Mouse (Mus musculus) embryonic stem cell, embryonic (primary cell): ENCODE data around the gene Kif19a.

ENCODE experiments used
- CTCF ChIA-PET, 4 experiments: fragments of 300-600 bp in 2 of 4; fragments of 350-600 bp in 2 of 4; sonication (Branson Sonifier 250); formaldehyde crosslinking; loops; one replicate each; lab custom pipeline; 2022; ENCODE audit warnings: inconsistent platforms in 2 of 4; lab: Charles Lee
- POLR2A ChIA-PET, 4 experiments: fragments of 300-600 bp in 2 of 4; fragments of 350-600 bp in 2 of 4; sonication (Branson Sonifier 250); formaldehyde crosslinking; loops; one replicate each; lab custom pipeline; 2022; ENCODE audit warnings: antibody characterized with exemption in 4 of 4, inconsistent platforms in 1 of 4; lab: Charles Lee

Kif19a gene

GRCm38 (mm10) chr11:114740598-114740997, 24.6 kb upstream of the Kif19a start:
- ChIA-PET POLR2A (interaction anchor here in 1 of 4 experiments (0.6 to 4.8 kb wide), 2 partner anchors 12 to 577 kb away, joined by 4 to 19 read pairs; partner anchors contain the start of gene Dnaic2), CTCF (interaction anchor here in 3 of 4 experiments (0.6 to 1.4 kb wide), 5 partner anchors 10 to 484 kb away, joined by 3 to 5 read pairs (median 3); no protein-coding TSS in a partner anchor)

DNA sequence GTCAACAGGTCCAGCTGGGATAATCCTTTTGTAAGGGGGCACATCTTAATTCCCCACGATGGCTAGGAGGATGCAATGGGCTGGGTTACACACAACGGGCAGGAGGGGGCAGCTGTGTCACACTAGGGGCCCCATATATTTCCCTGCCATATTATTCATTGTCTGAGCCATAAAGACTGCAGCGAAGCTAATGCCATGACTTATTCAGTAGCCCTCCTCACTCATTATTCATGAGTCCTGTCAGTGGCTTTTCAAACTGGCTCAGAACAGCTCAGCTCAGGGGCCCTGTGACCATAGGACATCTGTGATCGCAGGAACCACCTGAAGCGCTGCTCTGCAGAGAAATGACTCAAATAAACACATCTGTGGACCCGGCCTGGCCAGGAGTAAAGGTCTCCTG, 23.7 kb upstream of the Kif19a start:
- ChIA-PET CTCF (interaction anchor here in 3 of 4 experiments (0.7 to 1.5 kb wide), 6 partner anchors 11 to 171 kb away, joined by 3 to 7 read pairs (median 3); no protein-coding TSS in a partner anchor), POLR2A (no interaction called here)

GRCm38 (mm10) chr11:114745134-114745533, 20.1 kb upstream of the Kif19a start:
- POLR2A ChIA-PET = interaction anchor here (0.6 to 2.3 kb wide), 19 partner anchors 16 to 603 kb away, joined by 3 to 13 read pairs (median 3); partner anchors contain the start of gene Rpl38 (in 1 of the 4)
- CTCF ChIA-PET = interaction anchor here (0.5 to 4.2 kb wide), 80 partner anchors 8 to 1258 kb away, joined by 3 to 52 read pairs (median 4); partner anchors contain the start of genes Btbd17 (in 2 of the 4), Dnaic2 (in 1 of the 4) and Kif19a (in 1 of the 4)

DNA sequence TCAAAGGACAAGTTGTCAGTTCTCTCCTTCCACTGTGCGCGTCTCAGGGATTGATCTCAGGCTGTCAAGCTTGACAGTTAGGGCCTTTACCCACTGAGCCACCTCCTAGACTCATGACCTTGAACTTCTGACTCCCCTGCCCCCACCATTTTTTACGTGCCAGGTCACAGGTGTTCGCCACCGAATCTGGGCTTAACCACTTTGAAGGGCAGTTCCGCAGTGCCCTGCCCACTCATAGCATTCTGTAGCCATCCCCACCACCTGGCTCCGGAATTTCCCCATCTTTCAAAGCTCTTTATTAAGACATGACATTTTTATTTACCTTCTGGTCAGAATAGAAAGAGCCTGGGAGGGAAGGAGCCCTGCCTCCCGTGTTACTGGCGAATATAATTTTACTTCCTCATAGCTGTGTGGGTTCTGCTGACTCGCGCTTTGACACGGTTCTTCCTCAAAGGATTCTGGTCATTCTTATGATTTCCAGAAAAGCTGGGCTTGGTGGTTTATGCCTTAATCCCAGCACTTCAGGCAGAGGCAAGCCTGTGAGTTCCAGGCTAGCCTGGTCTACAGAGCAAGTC, 17.5 kb upstream of the Kif19a start:
- CTCF ChIA-PET = interaction anchor here in 3 of 4 experiments (0.6 to 4.2 kb wide), 8 partner anchors 10 to 165 kb away, joined by 3 to 52 read pairs (median 4); no protein-coding TSS in a partner anchor

DNA sequence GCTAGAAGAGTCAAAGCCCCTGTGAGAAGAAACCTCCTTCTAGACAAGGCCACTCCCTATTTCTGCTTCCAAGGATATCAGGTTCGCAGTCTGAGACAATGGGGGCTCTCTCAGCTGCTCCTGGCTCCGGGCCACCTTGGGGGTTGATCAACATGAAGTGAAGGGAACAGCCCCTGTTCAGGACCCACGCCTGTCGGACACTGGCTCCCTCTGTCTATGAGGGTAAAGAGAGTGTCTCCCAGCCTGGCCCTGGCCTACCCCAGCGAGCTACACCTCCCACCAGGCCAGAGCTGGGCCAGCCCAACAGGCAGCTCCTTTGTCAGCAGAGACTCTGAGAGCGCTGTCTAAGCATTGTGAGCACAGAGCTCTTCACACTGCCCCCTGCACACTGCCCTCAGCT, 4.7 kb downstream of the Kif19a start:
- ChIA-PET CTCF (interaction anchor here in 3 of 4 experiments (0.6 to 1.8 kb wide), 5 partner anchors 19 to 157 kb away, joined by 3 to 6 read pairs (median 5); no protein-coding TSS in a partner anchor), POLR2A (interaction anchor here in 2 of 4 experiments (1.2 to 1.8 kb wide), 2 partner anchors 11 to 13 kb away, joined by 3 to 4 read pairs; no protein-coding TSS in a partner anchor)

More for the DNA sequence above, 17.5 kb upstream of the Kif19a start:
- POLR2A ChIA-PET = interaction anchor here in 2 of 4 experiments (0.8 to 1.7 kb wide), 9 partner anchors 10 to 129 kb away, joined by 3 to 6 read pairs (median 3); partner anchors contain the start of gene Dnaic2 (in 1 of the 2)

GRCm38 (mm10) chr11:114771896-114772295, 6.7 kb downstream of the Kif19a start:
- ChIA-PET POLR2A (no interaction called here), CTCF (interaction anchor here in 2 of 4 experiments (0.6 to 0.9 kb wide), 3 partner anchors 27 to 277 kb away, joined by 4 to 7 read pairs (median 5); no protein-coding TSS in a partner anchor)

DNA sequence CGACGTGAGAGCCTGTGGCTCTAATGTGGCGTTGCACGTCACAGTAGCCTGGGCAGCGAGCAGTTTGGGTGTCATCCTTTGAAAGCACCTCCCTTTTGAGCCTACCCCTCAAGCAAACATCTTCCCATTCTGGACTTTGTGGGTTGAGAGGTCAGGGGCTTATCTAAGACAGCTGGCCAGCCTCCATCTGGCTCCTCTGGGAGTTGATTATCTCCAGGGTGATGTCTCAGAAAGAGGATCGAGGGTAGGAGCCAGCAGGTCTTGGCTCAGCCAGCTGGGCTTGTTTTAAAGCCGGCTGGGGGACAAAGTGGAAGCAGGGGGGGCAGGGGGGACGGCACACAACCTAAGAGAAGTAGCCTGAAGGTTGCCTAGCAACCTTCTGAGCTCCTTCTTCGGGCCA, 14.9 kb downstream of the Kif19a start:
- CTCF ChIA-PET = interaction anchor here in 2 of 4 experiments (1.2 to 2.3 kb wide), 2 partner anchors 15 to 35 kb away, joined by 3 to 7 read pairs; partner anchors contain the start of gene Btbd17 (in 1 of the 2)
- POLR2A ChIA-PET = interaction anchor here in 1 of 4 experiments (1.3 kb wide), 1 partner anchor 10 kb away, joined by 4 read pairs; no protein-coding TSS in a partner anchor

DNA sequence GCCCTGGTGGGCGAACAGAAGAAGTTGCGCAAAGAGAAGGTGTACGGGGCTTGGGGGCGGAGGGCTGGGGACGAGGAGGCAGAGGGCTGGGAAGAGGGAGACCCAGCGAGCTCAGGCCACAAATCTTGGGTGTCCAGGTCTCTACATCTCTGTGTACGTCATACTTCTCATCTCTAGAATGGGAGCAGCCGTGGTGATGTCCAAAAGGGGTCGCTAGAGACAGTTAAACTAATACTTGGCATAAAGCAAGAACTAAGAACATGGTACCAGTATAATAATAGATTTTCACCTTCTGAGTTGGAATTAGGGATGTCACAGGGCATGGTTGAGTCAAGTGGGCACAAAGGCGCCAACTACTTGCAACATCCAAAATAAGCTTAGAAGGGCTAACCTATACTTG, 20.7 kb downstream of the Kif19a start:
- CTCF ChIA-PET = interaction anchor here (0.5 to 2.0 kb wide), 23 partner anchors 9 to 178 kb away, joined by 3 to 12 read pairs (median 4); partner anchors contain the start of genes Btbd17 (in 1 of the 4) and Kif19a (in 1 of the 4)
- POLR2A ChIA-PET = interaction anchor here in 2 of 4 experiments (0.6 to 1.4 kb wide), 6 partner anchors 9 to 47 kb away, joined by 3 to 7 read pairs (median 4); no protein-coding TSS in a partner anchor

- ChIA-PET CTCF (interaction anchor here in 3 of 4 experiments (0.6 to 2.0 kb wide), 17 partner anchors 8 to 179 kb away, joined by 3 to 12 read pairs (median 4); partner anchors contain the start of gene Btbd17 (in 1 of the 3)), POLR2A (interaction anchor here in 1 of 4 experiments (0.6 to 1.4 kb wide), 5 partner anchors 8 to 48 kb away, joined by 3 to 7 read pairs (median 3); no protein-coding TSS in a partner anchor)
Measured at GRCm38 (mm10) chr11:114786326-114786725, 21.1 kb downstream of the Kif19a start.

DNA sequence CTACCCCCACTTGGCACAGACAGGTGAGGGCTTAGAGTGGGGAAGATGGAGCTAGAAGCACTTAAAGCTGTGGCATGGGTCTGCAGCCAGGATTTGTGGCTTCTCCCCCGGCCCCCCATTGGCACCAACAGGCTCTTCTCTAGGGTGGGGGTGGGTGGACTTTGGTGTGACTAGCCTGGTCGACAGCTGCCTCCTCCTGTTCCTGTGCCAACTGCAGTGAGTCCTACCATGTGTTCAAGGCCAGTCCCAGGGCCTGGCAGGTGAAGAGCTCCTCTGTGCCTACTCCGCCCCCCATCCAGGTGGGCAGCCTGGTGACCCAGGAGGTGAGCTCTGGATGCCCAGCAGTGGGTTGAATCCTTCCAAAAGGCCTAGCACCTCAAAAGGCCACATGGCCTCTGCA, 22.4 kb downstream of the Kif19a start:
- ChIA-PET CTCF (interaction anchor here in 2 of 4 experiments (0.7 to 1.5 kb wide), 2 partner anchors 42 kb away, joined by 4 read pairs; no protein-coding TSS in a partner anchor), POLR2A (interaction anchor here in 1 of 4 experiments (0.9 kb wide), 1 partner anchor 114 kb away, joined by 3 read pairs; no protein-coding TSS in a partner anchor)

DNA sequence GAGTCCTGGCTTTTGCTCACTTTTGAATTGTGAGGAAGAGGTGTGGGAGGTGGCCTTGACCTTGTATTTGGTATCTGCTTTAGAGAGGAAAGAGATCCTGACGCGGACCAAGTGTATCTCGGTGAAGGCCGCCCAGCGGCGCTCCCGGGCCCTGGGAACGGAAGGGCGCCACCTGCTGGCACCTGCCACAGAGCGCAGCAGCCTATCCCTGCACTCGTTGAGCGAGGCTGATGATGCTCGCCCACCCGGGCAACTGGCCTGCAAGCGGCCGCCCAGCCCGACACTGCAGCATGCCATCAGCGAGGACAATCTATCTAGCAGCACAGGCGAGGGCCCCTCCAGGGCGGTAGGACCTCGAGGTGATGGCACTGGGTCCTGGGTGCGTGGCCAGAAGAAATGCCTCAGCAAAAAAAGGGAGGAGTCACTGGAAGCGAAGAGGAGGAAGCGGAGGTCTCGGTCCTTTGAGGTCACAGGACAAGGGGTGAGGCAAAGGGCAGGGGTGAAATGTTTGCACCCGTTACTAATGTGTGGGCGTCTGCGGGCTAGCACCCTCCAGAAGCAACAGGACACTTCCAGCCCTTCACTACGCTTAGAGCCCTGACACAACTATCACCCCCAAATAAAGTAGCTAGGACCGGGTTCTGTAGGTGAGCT, 24.0 kb downstream of the Kif19a start:
- POLR2A ChIA-PET = interaction anchor here in 2 of 4 experiments (0.6 to 2.7 kb wide), 4 partner anchors 42 to 103 kb away, joined by 3 to 13 read pairs (median 5); no protein-coding TSS in a partner anchor
- CTCF ChIA-PET = interaction anchor here (0.5 to 4.3 kb wide), 12 partner anchors 19 to 121 kb away, joined by 3 to 23 read pairs (median 3); partner anchors contain the start of gene Rpl38 (in 1 of the 4)

DNA sequence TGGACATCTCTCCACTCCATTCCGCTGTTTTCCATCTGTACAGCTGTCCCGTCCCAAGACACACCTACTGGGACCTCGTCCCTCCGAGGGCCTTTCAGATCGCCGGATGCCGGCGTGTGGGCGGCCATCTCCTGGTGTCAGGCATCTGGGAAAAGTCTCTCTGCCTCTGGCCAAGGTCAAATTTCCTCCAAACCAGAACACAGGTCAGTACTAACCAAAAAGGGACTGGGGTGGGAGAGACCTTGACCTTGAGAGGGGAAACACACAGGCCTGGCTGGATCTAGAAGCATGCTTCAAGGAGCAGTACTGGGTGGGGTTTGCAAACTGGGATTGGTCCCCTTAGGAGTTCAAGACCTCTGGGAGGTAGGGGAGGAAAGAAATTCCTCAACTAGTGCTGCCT, 24.5 kb downstream of the Kif19a start:
- POLR2A ChIA-PET = interaction anchor here in 2 of 4 experiments (1.0 to 2.7 kb wide), 5 partner anchors 23 to 83 kb away, joined by 3 to 13 read pairs (median 3); no protein-coding TSS in a partner anchor
- CTCF ChIA-PET = interaction anchor here (0.5 to 4.3 kb wide), 12 partner anchors 22 to 121 kb away, joined by 3 to 23 read pairs (median 4); partner anchors contain the start of gene Rpl38 (in 1 of the 4)

GRCm38 (mm10) chr11:114790171-114790570, 25.0 kb downstream of the Kif19a start:
- CTCF ChIA-PET = interaction anchor here (0.5 to 4.3 kb wide), 22 partner anchors 9 to 291 kb away, joined by 3 to 23 read pairs (median 4); partner anchors contain the start of genes Gpr142 (in 1 of the 4) and Rpl38 (in 1 of the 4)
- POLR2A ChIA-PET = interaction anchor here in 3 of 4 experiments (0.7 to 2.7 kb wide), 8 partner anchors 12 to 122 kb away, joined by 3 to 13 read pairs (median 4); partner anchors contain the start of gene Rpl38 (in 1 of the 3)

GRCm38 (mm10) chr11:114790841-114791240, 25.7 kb downstream of the Kif19a start:
- POLR2A ChIA-PET = interaction anchor here in 3 of 4 experiments (0.5 to 2.7 kb wide), 12 partner anchors 12 to 312 kb away, joined by 3 to 15 read pairs (median 4); partner anchors contain the start of gene Rpl38 (in 1 of the 3)

GRCm38 (mm10) chr11:114791351-114791889, 26.2 kb downstream of the Kif19a start:
- POLR2A ChIA-PET = interaction anchor here in 3 of 4 experiments (0.5 to 2.7 kb wide), 16 partner anchors 9 to 312 kb away, joined by 3 to 15 read pairs (median 4); partner anchors contain the start of gene Rpl38 (in 1 of the 3)
- CTCF ChIA-PET = interaction anchor here (0.6 to 4.3 kb wide), 21 partner anchors 8 to 290 kb away, joined by 3 to 23 read pairs (median 5); partner anchors contain the start of genes Gpr142 (in 1 of the 4) and Rpl38 (in 1 of the 4)

More at GRCm38 (mm10) chr11:114790841-114791240, 25.7 kb downstream of the Kif19a start:
- CTCF ChIA-PET = interaction anchor here (0.6 to 4.3 kb wide), 20 partner anchors 9 to 1446 kb away, joined by 3 to 23 read pairs (median 5); partner anchors contain the start of genes Gpr142 (in 1 of the 4) and Rpl38 (in 1 of the 4)

GRCm38 (mm10) chr11:114791891-114792411, 26.8 kb downstream of the Kif19a start:
- ChIA-PET CTCF (interaction anchor here (0.6 to 4.3 kb wide), 16 partner anchors 8 to 289 kb away, joined by 3 to 23 read pairs (median 6); partner anchors contain the start of gene Rpl38 (in 1 of the 4)), POLR2A (interaction anchor here in 3 of 4 experiments (0.6 to 2.7 kb wide), 13 partner anchors 9 to 124 kb away, joined by 3 to 13 read pairs (median 4); partner anchors contain the start of gene Rpl38 (in 1 of the 3))
